Mouse (Mus musculus) heart, postnatal 25 days (tissue): ENCODE results near the gene Otogl. TPM values are rescaled to one million over a fixed set of nuclear protein-coding genes. Genes with fewer than 3 reads are reported as not detected.

Source experiments
- DNase-seq: peaks from one replicate; pipeline ENCODE4 v3.0.0; 2022; ENCODE audit warnings: low spot score
- intact Hi-C: fragments of 180-260 bp; cut with DNase I; formaldehyde crosslinking; loops from one replicate; pipeline ENCODE4 v1.15.1; 2025
- total RNA-seq, 2 experiments: library from RNA; stranded (reverse); gene quantifications; 2 replicates each; pipeline ENCODE4 v1.2.3; 2021

Gene Otogl
- total RNA-seq, 2 experiments from 2014 or later, result 0.03 to 0.05 TPM

DNA sequence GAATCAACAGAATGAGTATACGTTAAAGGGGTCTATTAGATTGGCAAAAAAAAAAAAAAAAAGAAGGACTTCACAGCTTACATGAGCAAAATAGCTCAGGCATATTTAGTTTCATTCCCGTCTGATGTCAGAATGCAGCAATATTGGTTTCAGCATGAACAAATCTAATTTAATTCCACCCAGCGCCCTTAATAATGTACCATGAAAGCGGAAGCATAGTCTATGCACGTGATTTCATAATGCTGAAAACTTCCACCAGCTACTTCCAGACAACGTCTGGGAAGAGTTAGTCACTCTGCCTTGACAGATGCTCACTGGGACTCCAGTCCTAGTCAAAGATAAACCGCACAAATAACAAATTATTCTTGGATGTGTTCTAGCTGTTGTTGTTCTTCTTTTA lies 176.5 kb downstream of the Otogl start:
- intact Hi-C loops, result no loop called here
- no peak for DNase-seq

DNA sequence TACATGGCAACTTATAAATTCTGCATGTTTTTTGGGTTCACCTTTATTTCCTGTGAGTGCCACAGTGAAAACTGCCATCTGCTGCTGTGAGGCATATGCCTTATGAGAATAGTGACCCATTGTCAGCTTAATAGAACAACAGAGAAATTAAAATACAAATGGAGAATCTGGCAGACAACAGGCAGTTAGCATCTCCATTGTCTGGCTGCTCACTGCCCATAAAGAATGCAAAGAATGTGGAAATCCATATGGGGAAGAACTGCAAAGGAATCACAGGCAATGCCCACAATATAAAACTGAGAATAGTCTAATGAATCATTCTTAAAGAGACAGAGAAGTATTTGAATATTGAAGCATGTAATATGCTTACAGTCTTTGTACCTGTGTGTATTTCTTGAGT lies 177.6 kb downstream of the Otogl start:
- no peak for DNase-seq
- intact Hi-C loops, result no loop called here

DNA sequence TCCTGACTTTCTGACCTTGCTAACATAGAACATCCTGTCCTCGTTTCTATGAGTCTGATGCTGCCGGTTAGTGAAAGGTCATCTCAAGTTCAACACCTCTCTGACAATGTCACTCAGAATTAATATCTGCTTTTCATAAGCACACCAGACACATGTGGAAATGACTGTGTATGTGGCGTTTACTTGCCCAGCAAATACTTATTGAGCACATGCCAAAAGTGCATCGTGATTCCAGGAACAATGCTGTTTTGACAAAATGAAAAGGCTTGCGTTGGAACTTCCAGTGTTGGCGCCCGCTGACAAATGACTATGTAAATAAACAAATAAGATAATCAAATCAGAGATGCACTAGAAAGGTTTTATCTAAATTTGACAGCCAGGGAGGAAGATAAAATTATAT lies 186.3 kb downstream of the Otogl start:
- intact Hi-C loops, result no loop called here
- no peak for DNase-seq

DNA sequence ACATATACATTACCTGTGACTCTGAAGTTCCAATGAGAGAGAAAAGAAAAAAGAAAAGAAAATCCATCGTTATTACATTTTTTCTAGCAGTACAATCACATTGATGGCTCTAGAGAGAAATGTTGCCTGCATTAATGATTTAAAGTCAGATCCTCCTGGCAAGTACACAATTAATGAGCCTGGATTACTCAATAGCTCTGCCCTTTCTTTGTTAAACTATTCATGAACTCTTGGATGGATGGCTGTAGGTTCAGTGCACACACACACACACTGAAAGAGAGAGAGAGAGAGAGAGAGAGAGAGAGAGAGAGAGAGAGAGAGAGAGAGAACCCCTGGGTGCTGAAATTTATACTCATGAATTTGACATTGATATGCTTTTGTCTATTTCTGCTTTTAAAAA lies 192.1 kb downstream of the Otogl start, which contains the start of gene Ptprq:
TSS of gene Ptprq (minus strand) at position 246 of the 400 bp plus-strand sequence.
- intact Hi-C loops, result no loop called here
- no peak for DNase-seq

Other genes starting within 250 kb of the Otogl start
- under 1 TPM in 1 of 2 experiments, not detected in 1; 0.06 TPM for gene Ptprq, start 192.1 kb downstream of the Otogl start, total RNA-seq